Mouse (Mus musculus): ENCODE measurements at regions not wholly inside any gene's neighbourhood (a gene's known extent, or its start where the extent isn't known, plus 50 kb on each side); places are given as distances from the start of the nearest gene placed in this dataset.

DNA sequence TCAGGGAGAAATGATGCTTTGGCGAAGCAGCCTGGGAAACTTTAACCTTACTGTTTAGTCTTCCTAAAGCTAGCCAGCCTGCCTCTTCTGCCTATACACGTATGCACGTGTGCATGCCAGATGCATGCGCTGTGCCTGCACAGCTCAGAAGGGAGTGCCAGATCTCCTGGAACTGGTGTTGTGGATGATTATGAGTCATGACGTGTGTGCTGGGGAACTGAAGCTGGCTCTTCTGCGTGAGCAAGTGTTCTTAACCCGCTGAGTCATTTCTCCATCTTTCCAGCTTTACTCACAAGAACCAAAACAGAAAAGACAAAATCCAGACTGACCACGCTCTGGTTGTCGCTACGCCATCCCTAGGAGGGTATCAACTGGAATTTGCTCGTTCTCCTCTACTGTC is 55.1 kb upstream of the Otogl start:
- no peak for ATAC-seq (replicated peaks; ENCODE audit: insufficient number of reproducible peaks, insufficient read depth, low FRiP score, low read depth)
- H3K9me3 ChIP-seq (replicated peaks), result no peaks in the 10 kb centered on the region
- H3K4me1 ChIP-seq (replicated peaks), result no peaks in the 10 kb centered on the region
- H3K9ac ChIP-seq, result no peak overlapping the region
- H3K4me2 ChIP-seq, result no peak overlapping the region
- H3K27ac ChIP-seq, result no peak overlapping the region
- H3K4me3 ChIP-seq, result no peak overlapping the region
- H3K36me3 ChIP-seq, result no peaks in the 10 kb centered on the region
- H3K27me3 ChIP-seq, result no peaks in the 10 kb centered on the region
- WGBS, result 83% methylated on average over 11 of the region's 11 CpGs

DNA sequence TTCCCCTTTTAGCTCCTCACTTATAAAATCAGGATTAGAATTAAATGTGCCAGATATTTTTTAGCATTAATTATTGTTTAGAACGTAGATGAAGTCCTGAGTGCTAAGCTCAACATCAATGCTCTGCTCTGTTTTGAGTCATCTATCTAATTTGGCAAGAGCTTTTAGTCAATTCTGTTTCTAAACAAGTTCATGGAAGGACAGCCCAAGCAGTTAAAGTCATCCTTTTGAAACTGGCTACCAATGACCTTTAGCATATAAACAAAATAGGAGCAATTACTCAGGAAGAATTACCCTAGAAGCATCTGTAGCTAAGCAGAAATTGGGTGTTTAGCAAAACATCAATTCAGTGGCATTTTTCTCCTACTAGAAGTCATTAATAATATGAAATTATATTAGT is 52.1 kb upstream of the Otogl start:
- H3K36me3 ChIP-seq, result no peaks in the 10 kb centered on the region
- no peak overlapping the region for H3K4me3 ChIP-seq
- no peak for ATAC-seq (replicated peaks; ENCODE audit: insufficient number of reproducible peaks, insufficient read depth, low FRiP score, low read depth)
- H3K27me3 ChIP-seq, result no peaks in the 10 kb centered on the region
- no peaks in the 10 kb centered on the region for H3K4me1 ChIP-seq (replicated peaks)
- H3K27ac ChIP-seq, result no peak overlapping the region
- no peak overlapping the region for H3K9ac ChIP-seq
- H3K9me3 ChIP-seq (replicated peaks), result no peaks in the 10 kb centered on the region
- H3K4me2 ChIP-seq, result no peak overlapping the region
- WGBS, result 78% methylated on average over 1 of the region's 1 CpGs

DNA sequence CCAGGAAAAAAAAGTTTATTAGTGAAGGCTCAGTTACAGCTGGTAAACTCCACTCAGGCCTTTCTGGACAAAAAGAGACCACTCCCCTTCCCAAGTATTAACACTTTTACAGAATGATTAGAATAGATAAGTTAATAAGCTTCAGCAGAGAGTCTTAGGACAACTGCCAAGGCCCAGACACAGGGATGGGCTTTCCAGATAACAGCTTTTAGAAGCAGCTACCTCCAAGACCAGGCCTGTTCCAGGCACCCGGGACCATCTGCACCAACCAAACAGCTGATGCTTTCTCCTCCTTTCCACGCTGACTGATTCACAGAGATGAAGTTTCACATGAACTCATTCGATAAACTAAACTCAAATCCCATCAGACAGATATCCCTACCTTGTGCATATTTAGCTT is 50.2 kb upstream of the Otogl start:
- Histone ChIP-seq H3K27ac (no peak overlapping the region), H3K4me2 (no peak overlapping the region), H3K9me3 (replicated peaks) (no peaks in the 10 kb centered on the region), H3K4me3 (no peak overlapping the region), H3K36me3 (no peaks in the 10 kb centered on the region), H3K4me1 (replicated peaks) (no peaks in the 10 kb centered on the region), H3K9ac (no peak overlapping the region), H3K27me3 (no peaks in the 10 kb centered on the region)
- ATAC-seq (replicated peaks; ENCODE audit: insufficient number of reproducible peaks, insufficient read depth, low FRiP score, low read depth), result no peak
- 72% methylated on average over 3 of the region's 3 CpGs for WGBS

Data from heart, embryonic 15.5 days (tissue).